Mouse (Mus musculus): ENCODE results near the gene Cebpa. TPM values are rescaled to one million over a fixed set of nuclear protein-coding genes. Genes with fewer than 3 reads are reported as not detected.

The Cebpa gene
- total RNA-seq, 2 experiments from 2014 or later: 14.2 to 20.7 TPM

DNA sequence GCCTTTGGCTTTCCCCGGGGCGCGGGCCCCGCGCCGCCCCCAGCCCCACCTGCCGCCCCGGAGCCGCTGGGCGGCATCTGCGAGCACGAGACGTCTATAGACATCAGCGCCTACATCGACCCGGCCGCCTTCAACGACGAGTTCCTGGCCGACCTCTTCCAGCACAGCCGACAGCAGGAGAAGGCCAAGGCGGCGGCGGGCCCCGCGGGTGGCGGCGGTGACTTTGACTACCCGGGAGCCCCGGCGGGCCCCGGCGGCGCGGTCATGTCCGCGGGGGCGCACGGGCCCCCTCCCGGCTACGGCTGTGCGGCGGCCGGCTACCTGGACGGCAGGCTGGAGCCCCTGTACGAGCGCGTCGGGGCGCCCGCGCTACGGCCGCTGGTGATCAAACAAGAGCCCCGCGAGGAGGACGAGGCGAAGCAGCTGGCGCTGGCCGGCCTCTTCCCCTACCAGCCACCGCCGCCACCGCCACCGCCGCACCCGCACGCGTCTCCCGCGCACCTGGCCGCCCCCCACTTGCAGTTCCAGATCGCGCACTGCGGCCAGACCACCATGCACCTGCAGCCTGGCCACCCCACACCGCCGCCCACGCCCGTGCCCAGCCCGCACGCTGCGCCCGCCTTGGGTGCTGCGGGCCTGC lies 533 bp downstream of the Cebpa start:
- DNase-seq (ENCODE audit: extremely low spot score in 1 of 2, low spot score in 1 of 2): peak in 1 of 2 experiments; percentile 34

DNA sequence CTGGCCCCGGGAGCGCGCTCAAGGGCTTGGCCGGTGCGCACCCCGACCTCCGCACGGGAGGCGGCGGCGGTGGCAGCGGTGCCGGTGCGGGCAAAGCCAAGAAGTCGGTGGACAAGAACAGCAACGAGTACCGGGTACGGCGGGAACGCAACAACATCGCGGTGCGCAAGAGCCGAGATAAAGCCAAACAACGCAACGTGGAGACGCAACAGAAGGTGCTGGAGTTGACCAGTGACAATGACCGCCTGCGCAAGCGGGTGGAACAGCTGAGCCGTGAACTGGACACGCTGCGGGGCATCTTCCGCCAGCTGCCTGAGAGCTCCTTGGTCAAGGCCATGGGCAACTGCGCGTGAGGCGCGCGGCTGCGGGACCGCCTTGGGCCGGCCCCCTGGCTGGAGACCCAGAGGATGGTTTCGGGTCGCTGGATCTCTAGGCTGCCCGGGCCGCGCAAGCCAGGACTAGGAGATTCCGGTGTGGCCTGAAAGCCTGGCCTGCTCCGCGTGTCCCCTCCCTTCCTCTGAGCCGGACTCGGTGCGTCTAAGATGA lies 1.1 kb downstream of the Cebpa start:
- no peak for DNase-seq (ENCODE audit: extremely low spot score in 1 of 2, low spot score in 1 of 2)

DNA sequence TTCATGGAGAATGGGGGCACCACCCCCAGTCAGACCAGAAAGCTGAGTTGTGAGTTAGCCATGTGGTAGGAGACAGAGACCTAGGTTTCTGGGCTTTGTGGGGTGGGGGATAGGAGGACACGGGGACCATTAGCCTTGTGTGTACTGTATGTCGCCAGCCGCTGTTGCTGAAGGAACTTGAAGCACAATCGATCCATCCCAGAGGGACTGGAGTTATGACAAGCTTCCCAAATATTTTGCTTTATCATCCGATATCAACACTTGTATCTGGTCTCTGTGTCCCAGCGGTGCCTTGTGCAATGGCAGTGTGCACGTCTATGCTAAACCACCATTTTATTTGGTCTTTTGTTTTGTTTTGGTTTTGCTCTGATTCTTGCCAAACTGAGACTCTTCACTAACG lies 2.1 kb downstream of the Cebpa start:
- no peak for DNase-seq (ENCODE audit: extremely low spot score in 1 of 2, low spot score in 1 of 2)

DNA sequence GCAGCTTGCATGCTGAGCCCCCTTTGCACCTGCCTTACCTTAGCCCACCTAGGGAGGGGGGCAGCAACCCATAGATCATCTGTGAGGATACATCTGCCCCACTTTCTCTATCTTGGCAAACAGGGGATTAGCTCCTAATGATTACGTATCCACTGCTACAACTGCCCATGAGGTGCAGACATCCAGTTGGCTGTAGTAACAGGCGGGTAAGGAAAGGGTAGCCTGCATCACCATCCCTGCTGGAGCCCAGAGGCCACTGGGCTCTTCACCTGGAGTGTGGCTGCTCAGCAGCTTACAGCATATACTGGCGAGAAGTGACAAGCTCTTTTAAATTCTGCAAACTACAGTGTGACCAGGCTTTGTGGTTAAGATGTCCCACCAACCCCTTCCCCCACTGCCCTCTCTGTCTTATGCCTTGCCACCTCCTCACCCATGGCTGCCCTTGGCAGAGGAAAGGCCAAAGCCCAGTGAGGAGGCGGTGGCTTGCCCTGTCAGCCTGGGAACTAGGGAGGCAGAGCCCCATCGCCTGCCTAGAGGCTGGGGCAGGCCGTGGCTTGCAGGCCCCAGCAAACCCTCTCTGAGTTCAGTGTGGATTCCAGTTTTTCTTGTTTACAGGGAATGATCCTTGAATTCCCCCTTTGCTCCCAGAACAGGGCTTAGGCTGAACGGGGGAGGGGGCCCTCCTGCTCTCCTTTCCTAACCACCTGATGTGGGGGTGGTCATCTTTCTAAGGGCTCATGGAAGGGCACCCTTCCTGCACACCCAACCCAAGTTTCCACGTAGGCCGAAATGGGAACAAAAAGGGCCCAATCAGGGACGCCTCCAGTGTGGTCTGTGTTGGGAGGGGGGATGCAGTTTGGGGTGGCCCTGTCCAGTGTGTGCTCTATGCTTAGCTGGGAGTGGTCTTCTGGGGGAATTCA lies 3.6 kb downstream of the Cebpa start:
- DNase-seq (ENCODE audit: extremely low spot score in 1 of 2, low spot score in 1 of 2): no peak

DNA sequence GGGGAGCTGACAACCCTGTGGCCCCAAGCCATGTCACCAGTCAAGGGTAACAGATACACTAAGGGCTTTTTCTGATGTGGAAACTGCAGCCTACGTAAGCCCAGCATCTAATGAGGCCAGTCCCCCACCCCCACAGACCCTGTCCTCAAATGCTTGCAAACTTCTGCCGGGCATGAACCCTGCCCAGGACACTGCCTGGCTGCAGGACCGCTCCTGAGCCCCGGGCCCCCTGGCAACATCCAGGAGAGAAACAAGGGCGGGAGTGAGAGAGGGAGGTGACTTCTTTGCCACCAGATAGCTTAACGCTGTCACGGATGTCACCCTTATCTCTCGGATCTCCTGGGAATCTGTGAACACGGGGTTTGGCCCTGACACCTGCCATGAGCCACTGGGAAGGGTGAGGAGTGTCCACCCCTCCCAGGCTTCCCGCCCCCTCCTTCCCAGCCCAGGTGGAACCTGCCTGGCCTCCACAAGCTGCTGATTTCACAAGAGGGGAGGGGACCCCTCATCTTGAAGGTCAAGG lies 4.4 kb downstream of the Cebpa start:
- no peak for DNase-seq (ENCODE audit: extremely low spot score in 1 of 2, low spot score in 1 of 2)

DNA sequence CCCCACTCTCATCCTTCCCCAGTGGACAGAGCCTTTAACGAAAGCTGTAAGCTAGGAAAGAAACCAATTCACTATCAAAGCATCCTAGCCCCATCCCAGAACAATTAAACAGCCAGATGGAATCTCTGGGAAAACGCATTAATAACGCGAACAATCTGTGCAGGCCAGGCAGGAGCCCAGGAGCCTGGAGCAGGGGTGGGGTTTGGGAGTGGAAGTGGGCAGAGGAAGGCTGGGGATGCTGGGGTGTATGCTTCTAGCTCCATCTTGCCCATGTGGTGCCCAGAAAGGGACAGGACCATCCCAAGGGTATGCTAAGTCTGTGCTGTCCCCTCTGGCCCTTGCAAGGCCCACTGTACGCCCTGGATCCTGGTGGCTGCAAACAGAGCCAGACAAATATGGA lies 5.1 kb downstream of the Cebpa start:
- DNase-seq (ENCODE audit: extremely low spot score in 1 of 2, low spot score in 1 of 2): peak; percentile 24 to 27

DNA sequence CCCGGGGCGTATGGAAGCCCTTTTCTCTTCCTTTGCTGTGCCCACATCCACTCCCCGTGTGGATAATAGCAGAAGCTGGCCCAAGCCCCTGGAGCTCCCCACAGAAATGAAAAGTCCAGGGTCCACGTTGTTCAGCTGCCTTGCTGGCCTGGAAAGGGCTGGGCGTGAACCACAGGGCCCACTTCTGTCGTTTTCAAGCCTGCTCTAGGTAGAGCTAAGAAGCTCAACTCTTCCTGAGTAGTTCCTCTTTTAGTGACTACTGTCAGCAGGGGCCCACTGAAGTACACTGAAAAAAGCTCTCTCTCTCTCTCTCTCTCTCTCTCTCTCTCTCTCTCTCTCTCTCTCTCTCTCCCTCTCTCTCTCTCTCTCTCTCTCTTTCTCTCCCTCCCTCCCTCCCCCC lies 5.7 kb downstream of the Cebpa start:
- DNase-seq (ENCODE audit: extremely low spot score in 1 of 2, low spot score in 1 of 2): no peak

DNA sequence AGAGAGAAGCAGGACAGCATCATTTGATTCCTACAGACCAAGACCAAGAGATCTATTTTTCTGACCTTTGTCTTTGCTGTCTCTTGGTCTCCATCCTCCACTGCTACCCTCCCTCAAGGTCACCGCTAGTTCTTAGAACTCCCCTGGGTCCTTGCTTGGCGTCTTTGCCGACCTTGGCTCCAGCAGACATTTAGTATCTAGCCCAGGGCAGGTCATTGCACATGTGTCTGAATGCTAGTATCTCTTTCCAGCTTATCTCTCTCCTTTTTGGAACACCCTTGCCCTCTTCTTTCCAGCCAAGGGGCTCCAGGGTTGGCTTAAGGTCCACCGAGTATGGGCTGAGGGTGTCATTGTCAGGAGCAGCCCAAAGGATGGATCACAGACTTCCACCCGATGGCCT lies 6.9 kb downstream of the Cebpa start:
- no peak for DNase-seq (ENCODE audit: extremely low spot score in 1 of 2, low spot score in 1 of 2)

DNA sequence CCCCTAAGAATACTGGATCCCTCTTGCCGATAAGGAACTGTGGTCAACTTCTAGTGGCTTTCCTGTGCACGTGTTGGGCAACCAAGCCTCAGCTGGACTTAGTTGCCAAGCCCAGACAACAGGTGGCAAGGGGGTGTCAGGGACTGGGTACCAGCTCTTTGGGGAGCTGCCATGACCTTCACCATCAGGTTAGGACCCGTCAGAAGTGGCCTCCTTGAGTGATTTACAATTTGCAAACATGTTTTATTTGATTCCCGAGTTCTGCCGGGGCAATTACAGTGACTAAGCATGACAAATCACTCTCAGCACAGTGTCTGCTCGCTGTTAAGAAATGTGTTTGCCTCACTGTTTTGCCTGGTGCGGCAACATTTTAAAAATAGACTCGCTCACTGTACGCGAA lies 7.9 kb downstream of the Cebpa start:
- no peak for DNase-seq (ENCODE audit: extremely low spot score in 1 of 2, low spot score in 1 of 2)

DNA sequence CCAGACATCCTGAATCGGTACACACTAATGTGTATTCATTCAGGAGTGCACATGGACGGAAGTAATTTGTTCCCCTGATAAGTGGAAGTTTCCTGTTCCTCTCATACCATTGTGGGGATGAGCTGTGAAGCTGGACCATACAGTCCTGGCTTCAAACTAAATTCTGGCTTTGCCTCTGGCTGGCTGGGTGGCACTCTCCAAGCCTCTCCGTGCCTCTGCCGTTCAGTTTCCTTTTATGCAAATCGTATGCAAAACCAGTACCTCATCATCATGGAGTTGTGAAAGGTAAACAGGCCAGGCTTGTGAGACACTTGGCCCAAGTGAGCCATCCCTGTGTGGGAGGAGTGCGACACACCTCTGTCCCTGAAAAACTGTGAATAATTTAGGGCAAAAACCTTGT lies 8.6 kb downstream of the Cebpa start:
- no peak for DNase-seq (ENCODE audit: extremely low spot score in 1 of 2, low spot score in 1 of 2)

DNA sequence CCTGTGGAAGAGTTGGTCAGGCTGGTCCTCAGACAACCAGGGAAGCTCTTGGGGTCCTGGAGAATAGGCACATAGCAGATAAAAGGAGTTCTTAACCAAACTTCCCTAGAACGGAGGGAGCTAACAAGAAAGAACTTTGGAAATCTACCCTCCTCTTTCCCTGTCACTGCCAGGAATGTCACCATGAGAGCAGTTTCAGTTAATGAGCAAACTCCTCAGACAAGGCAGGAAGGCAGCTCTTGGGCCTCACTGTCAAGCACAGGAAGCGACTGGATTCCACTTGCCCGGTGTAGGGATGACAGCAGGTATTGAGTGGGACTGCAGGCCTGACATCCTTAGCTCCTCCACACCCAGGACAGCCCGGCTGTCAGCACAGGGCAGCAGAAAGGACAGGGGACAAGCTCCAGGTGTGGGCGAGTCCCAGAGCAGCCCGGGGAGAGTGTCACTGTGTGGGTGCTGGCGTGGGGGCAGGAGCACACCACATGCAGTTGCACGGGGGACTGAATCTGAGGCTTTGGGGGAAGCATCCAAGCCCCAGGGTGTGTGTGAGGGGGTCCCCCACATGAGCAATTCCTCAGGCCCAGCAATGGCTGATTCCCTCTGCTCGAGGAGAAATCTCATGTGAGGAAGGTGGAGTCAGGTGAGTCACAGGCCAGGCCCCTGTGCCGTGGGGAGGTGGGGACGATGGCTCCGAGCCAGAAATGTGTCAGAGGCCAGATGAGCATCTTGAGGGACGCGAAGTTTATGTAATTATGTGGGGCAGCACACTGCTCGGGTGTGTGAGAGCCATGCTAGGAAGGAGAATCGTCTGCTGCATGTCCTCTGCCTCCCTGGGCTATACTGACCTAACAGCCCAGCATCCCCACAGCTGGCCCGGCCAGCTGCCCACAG lies 9.8 kb downstream of the Cebpa start:
- DNase-seq (ENCODE audit: extremely low spot score in 1 of 2, low spot score in 1 of 2): no peak

DNA sequence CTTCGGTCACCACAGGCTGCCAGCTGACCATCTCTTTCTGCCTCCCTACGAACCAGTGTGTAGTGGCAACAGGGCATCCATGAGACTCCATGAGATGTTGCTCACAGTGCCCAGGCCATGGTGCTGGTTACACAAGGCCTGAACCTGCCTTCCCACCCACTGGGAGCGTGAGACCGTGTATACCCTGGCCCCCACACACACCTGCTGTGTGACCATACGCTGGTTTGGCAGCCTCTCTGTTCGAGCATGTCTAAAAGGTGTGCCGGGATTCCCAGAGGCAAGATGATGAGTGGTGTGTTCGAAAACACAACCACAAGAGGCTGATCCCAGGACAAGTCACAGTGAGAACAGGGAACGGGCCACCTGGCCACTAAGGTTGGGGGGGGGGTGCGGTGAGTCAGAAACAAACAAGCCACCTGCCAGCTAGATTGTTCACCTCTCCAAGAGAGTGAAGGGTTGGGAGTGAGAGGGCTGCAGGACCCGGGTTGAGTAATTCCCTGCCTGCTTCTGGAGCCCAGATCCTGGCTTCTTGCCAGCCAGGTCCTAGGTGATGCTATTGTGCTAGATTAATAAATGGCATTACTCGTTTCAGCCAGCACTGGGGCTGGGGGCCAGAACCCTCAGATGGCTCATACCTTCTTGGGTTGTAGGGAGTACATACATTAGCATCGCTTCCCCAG lies 11.1 kb downstream of the Cebpa start:
- no peak for DNase-seq (ENCODE audit: extremely low spot score in 1 of 2, low spot score in 1 of 2)

DNA sequence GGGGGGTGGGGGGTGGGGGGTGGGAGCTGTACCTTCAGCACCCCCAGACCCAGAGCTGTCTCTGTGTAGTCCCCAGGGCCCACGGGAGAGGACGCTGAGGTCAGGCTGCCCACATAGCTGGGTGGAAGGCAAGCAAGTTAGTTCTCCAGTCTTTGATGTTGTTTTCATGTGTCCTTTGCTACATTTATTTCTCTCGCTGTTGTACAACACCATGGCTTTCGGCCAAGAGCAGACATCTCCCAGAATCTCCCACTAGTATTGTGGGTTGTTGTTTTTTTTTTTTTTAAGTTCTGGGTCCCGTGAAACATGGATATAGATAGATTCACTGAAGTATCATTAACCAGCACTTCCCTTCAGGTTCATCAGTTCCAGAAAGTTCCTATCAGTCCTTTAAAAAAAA lies 11.8 kb downstream of the Cebpa start:
- no peak for DNase-seq (ENCODE audit: extremely low spot score in 1 of 2, low spot score in 1 of 2)

DNA sequence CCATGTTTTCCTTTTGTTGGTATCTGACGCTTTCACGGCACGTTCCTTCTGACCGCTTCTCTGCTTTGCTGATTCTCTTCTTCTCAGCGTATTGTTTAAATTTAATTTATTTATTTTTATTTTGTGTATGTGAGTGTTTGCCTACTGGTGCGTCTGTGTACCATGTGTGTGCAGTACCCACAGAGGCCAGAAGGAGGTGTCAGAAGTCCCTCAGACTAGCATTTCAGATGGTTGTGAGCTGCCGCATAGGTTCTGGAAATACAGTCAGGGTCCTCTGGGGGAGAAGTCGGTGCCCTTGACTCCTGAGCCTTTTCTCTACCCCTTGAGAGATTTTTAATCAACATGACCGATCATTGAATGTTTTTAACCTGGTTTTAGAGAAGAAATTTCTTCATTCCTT lies 12.5 kb downstream of the Cebpa start:
- DNase-seq (ENCODE audit: extremely low spot score in 1 of 2, low spot score in 1 of 2): no peak

DNA sequence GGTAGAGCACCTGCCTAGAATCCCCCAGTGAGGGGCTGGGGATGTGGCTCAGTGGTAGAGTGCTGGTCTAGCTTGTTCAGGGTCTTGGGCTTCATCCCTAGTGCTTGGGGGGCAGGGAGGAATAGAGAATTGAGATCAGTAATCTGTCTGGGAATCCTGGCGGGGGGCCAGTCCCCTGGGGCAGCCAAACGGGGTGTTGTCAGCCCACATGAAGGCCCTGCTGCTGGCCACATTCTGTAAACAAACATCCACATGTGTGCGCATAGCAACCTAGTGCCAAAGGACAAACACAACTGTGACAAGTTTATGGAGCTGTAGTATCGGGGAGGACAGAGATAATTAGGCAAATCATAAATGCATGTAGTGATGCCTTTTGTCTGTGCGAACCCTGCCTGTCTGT lies 15.5 kb downstream of the Cebpa start:
- no peak for DNase-seq (ENCODE audit: extremely low spot score in 1 of 2, low spot score in 1 of 2)

DNA sequence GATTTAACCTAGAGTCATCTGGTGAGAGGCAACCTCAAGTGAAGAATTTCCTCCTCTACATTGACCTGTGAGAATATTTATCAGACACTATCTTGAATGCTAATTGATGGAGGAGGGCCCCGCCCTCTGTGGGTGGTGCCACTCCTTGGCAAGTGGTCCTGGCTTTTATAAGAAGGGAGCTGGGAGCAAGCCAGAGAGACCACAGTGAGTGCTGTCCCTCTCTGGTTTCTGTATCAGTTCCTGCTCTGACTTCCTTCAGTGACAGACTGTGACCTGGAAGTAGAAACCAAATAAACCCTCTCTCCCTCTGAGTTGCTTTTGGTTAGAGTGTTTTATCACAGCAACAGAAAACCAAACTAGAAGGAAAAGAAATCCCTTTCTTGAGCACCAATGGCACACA lies 18.4 kb downstream of the Cebpa start:
- DNase-seq (ENCODE audit: extremely low spot score in 1 of 2, low spot score in 1 of 2): no peak

DNA sequence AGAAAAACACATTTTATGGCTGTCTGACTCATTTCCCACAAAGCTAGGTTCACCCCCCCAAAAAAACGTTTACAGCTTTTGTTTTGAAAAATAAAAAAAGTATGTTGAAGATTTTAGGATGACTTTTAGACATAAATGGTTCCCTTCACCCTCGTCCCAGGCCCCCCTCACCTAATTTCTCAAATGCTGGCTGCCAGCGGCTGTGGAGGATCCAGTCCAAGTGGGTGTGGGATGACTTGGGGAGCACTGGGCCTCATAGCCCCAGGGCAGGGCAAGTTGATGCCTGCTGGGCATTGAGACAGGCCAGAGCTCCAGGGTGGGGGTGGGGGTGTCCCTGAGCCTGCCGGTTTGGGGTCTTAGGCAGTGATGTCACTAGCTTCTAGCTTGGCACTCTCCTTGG lies 19.4 kb downstream of the Cebpa start:
- no peak for DNase-seq (ENCODE audit: extremely low spot score in 1 of 2, low spot score in 1 of 2)

DNA sequence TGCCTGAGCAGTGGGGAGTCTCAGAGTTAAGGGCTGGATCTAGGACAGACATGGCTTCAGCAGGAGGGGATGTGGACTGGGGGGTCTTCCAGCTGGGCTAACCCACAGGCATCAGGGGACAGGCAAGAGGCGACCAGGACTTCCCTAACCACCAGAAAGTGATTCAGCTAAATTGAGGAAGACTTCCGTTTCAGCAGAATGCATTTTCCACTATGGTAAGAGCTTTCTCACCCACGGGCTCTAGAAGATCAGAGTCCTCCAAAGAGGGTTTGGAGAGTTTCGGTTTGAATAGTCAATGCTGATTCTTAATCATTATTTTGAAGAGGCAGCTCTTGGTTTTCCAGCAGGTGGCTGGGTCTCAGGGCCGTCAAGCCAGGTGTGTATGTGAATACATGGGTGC lies 20.8 kb downstream of the Cebpa start:
- DNase-seq (ENCODE audit: extremely low spot score in 1 of 2, low spot score in 1 of 2): no peak

DNA sequence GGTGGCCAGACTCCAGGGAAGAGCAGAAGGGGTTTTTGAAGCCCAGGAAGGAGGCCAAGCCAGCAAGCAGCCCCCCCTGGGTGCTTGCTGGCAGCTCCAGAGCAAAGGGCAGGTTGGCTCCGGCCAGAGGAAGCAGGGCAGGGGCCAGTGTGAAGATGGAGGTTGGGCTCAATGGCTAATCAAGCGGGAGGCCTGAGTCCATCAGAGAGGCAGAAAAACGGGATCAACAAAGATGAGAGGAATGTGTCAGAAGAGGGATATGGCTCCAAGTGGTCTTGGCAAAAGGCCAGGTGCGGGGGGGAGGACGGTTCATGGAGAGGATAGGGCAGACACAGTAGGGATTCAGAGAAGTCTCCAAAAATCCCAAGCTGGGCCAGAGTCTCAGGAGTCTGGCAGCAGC lies 22.4 kb downstream of the Cebpa start:
- DNase-seq (ENCODE audit: extremely low spot score in 1 of 2, low spot score in 1 of 2): no peak

DNA sequence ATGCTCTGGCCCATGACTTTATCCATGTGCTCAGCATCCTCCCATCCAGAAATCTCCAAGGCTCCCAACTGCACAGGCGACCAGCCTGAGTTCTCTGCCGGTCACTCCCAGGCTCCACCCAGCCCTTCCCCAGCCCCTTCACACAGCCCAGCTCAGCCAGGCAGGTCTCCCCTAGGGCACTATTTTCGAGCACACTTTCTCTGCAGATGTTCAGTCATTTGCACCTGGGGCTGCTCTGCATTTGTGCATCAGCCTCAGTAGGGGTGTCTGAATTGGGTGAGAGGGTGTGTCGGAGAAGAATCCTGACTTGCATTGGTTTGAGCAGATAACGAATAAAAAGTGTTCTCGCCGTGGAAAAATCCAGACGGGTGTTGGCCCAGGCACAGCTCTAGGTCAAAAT lies 23.4 kb downstream of the Cebpa start:
- DNase-seq (ENCODE audit: extremely low spot score in 1 of 2, low spot score in 1 of 2): no peak

Measured in layer of hippocampus, postnatal 25 days (tissue).